Mouse (Mus musculus): ENCODE results near the gene Ccnq.
"Not testable (repeated sequence)": the region's sequence is repeated elsewhere in the genome, so short reads cannot be mapped to it uniquely, and the experiment has no call there.

Ccnq gene

DNA sequence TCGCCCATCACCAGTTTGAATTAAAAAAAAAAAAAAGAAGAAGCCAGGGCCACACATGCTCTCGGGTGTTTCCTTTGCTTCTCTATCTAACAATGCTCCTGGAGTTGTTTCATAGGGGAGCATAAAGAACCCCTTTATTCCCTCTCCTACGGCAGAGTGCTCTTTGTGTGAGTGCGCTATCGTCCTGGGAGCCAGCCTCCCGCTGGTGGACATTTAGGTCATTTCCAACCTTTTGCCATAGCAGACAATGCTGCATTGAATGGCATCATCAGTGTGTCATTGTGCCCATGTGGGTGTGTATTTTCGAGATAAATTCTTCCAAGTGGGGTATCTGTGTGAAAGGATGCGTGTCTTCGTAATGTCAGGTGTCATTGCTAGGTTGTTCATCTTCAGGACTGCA lies 9.6 kb upstream of the Ccnq start:
- DNase-seq = no peak

DNA sequence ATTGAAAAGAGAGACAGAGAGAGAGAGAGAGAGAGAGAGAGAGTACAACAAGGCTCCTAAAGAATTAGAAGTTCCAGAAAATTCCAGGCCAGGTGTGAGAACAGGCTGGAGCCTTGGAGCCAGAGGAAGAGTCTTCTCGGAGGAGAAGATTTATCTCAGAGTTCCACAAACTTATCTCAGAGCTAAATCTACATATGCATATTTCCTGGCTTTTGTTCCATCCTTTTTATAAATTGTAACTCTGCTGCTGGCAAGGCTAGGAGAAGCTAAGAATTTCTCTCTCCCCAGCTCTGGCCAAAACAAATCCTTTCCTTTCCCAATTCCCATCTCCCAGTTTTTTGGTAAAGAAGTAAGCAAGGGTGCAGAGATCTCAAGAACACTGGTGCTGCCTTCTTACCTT lies 3.8 kb upstream of the Ccnq start:
- no peak for DNase-seq

DNA sequence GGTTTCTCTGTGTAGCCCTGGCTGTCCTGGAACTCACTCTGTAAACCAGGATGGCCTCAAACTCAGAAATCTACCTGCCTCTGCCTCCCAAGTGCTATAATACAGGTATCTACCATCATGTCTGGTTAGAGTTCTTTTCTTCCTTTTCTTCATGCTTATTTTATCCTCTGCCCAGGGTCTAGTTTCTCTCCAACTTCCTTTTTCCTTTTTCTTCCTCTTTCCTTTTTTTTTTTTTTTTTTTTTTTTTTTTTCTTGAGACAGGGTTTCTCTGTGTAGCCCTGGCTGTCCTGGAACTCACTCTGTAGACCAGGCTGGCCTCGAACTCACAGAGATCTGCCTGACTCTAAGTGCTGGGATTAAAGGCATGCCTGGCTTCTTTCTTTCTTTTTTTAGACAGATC lies 2.6 kb upstream of the Ccnq start:
- DNase-seq = not testable (repeated sequence)

DNA sequence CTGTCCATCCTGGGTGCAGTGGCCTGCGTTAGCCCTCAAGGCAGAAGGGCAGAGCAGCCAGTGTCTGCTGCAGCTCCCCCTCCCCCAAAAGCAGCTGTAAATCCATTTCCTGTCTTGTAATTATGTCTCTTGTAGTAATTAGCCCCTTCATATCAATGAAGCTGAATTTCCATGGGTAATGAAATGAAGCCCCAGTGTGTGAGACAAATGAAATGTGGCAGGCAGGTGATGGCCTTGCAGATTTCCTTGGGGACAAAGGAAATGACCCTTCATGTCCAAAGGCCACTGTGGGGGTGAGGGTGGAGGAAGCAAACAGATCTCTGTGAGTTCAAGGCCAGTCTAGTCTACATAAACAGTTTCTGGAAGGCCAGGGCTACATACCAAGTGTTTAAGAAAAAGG lies 1.7 kb upstream of the Ccnq start:
- DNase-seq = no peak

DNA sequence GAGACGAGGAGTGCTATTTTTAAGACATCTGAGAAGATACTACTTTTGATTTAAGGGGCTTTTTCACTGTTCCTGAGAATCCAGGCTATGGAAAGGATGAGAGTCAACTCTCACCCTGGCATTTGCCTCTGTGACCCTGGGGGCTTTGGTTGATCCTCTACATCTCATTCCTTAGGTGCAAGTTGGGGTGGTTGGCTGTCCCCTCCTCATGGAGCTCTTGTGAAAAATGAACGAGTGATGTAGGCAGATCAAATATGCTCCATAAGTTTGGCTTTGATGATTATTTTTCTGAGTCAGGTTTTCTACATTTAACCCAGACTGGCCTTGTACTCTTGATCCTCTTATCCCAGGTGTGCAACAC lies 294 bp upstream of the Ccnq start:
- DNase-seq = no peak

DNA sequence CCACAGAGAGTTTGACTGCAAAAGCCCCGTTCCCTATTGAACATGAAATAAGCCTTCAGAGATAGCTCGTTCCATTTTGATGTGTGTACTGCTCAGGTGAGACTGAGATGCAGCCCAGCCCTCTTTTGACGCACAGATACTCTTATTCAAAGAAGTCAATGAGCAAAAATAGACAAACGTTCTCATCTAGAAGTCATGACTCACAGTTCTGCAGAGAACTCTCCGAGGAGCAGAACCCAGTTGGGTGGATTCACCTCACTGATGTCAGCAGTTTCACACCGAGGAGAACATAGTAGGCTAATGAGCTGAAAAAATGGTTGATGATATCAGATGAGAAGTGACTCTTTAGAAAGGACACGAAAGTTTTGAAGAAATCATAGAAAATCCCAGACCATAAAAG lies 5.3 kb downstream of the Ccnq start:
- DNase-seq = no peak

DNA sequence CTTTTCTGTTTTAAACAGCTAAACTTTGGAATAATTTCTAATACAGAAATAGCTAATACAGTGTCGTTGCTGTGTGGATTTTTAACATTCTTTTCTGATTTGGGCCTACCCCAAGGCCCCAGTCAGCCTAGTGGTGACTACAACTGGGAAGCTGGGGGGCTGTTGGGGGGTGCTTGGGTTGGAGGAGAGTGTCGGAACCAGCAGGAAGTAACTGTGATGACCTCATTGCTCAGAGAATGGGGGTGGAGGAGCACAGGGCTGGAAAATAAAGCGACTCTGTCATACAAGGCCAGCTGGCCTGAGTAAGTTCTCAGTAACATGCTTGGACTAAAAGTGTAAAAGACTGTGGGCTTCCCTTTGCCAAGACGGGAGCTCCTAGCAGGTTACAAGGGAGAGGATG lies 6.1 kb downstream of the Ccnq start:
- DNase-seq = no peak

DNA sequence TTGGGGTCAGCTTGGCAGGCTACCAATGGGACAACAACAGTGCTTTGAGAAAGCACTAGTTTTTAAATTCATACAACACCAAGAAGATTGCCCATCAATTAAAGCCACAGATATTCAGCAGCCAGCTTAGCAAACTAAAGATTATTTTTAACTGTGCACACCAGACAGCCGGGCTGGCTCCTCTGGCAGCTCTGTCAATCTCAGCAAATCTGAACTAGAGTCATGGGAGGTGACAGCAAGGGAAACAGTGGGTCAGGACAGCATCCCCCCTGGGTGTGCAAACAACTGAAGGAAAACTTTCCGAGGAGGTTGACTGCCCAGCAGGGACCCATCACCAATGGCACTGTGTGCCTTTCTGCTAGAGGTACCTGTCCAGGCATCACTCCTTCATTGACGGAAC lies 9.1 kb downstream of the Ccnq start:
- DNase-seq = no peak

DNA sequence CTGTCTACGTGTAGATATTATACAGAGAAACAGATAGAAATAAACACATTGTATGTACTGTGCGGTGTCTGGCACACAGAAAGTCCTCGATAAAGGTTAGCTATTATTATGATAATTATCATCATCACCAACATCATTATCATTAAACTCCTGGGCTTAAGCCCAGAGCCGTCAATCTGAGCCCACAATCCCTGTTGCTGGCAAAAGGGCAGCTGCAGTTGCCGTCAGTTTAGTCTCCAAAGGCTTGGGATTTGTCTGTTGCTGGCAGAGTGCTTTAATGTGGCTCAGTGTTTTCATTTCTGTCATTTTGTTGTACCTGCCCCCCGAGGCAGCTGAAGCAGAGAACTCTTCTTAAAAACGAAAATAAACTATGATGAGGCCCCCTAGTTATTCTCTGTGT lies 9.6 kb downstream of the Ccnq start:
- DNase-seq = no peak

DNA sequence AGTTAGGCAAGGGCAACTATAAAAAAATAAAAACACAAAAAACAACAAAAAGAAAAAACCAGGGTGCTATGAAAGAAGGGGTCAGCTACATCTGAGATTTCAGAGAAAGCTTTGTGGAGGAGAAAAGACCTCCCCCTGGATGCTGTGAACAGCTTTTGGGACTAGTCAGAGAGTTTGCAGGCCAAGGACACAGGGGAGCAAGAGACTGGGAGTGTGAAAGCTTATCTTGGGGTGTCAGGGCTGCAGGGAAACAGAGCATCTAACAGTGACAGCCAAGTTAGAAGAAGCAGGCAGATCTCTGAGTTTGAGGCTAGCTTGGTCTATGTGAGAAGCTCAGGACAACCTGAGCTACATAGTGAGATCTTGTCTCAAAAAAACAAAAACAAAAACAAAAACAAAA lies 12.2 kb downstream of the Ccnq start:
- DNase-seq = no peak

DNA sequence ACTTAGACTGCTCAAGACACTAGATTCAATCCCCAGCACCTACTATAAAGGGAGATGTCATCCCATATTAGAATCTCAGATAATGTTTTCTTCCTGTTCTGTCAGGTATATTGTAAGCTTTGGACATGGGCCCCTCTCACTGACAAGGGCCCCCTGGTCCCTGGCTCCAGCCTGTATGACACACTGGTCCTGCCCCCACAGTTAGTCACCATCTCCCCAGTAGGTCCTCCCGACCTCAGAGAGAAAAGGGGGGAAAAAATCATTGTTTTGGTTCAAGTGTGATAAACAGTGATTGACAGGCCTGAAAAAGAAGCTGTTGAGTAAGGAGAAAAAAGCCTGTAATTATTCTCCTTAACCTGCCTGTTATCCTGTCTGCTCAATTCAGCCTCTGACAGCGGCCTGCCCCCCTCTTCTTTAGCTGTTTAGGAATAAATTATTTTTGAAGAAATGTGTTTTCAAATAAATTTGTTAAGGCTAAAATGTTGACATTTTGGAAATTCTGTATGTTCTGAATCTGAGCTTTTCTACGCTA lies 14.6 kb downstream of the Ccnq start:
- DNase-seq = no peak

DNA sequence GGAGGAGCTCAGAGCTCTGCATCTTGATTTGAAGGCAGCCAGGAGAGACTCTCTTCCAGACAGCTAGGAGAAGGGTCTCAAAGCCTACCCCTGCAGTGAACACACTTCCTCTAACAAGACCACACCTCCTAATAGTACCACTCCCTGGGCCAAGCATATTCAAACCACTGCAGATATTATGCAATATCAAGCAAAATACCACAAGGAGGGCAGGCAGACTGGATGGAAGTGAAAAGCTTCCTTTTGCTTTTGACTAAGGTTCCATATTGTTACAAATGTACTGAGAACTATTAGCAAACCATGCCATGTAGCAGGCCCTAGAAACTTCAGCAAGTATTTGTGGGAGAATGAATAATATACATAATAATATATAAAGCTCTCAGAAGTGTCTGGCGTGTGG lies 16.4 kb downstream of the Ccnq start:
- no peak for DNase-seq

DNA sequence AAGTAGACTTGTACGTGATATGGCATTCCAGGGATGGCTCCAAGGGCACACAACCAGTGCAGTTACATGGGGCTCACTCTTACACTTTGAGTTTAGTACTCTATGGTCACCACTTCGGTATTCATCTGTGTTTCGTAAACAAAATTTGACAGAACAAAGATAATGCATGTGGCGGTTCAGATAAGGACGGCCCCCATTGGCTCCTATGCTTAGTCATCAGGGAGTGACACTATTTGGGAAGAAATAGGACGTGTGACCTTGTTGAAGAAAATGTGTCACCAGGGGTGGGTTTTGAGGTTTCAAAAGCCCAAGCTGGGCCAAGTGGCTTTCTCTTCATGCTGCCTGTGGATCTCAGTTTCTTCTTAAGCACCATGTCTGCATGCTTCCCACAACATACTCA lies 18.9 kb downstream of the Ccnq start:
- no peak for DNase-seq

DNA sequence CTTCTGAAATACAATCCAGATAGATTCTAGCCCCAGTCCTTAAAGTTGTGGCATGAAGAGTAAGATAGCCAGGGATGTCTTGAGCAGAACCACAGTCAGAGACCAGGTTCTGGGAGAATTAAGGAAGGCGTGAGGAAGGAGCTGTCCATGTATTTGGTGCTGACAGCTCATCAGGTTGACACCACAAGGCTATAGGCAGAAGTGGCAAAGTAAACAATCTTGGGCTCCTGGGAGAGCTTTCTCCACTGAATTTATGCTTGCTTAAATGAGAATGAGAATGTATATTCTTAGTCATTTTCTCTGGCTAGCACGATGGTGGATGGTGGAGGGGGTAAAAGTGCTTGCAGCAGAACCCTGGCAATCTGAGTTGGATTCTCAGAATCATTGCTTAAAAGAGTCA lies 20.6 kb downstream of the Ccnq start:
- DNase-seq = no peak

DNA sequence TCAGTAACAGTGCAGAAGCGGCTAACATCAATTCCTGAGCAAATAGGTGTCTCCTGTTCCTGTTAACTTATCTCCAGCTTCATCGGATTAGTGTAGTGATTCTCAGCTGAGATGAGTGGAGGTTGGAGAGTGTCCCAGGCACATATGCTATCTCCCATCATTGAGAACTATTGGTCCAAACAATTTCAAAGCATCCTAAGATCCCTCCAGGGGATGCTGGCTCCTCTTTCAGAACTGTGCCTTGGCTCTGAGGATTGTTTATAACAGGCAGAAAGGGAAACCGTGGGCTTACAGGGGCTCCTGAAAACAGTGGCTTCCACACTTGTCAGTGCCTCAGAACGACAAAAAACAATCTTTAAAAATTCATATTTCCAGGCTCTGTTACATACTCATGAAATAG lies 23.5 kb downstream of the Ccnq start:
- DNase-seq = no peak

DNA sequence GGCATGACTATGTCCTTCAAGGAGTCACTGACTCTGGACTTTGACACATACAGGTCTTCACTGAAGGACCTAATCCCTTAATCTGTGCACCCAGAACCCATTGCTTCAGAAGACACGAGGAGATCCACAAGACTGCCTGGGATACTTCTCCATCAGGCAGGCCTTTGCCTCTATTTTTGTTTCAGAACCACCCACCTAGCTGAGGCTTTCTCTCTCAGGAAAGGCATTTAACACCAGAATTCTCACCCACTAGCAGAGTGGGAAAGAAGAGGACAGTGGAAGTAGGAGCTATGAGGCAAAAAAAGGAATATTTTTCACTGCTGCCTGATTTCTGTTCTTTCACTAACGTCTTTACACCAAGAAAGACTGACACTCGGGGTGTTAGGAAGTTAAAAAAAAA lies 25.2 kb downstream of the Ccnq start:
- DNase-seq = no peak

DNA sequence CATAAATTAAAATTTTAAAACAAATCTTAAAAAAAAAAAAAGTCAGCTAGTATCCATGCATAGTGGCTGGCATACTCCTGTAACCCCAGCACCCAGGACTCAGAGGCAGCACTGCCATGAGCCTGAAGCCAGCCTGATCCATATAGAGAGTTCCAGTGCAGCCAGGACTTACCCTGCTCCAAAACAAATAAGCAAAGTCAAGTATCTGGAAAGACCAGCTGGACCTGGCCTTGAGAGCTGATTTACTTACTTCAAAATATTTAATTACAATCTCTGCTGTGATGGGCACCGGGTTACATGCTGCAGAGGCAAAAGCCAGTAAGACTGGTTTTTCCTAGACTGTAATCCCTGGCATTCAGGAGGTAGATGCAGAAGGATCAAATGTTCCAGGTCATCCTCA lies 26.7 kb downstream of the Ccnq start:
- DNase-seq = no peak

DNA sequence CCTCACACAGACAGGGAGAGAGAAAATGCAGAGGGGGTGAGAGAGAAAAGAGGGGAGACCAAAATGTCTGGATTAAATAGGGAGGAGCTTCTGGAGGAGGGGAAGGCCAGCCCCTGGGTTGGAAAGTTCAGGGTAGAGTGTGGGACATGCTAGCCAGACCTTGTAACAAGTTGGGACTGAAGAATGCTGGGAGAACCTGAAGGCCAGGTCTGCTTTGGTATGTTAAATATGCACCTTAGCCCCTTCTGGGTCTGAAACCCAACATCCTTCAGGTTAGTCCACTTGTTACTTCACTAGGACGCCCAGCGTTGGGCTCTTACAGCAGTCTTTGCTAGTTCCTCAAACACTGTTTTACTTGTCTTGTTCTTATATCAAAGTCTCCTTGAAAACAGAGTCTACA lies 30.1 kb downstream of the Ccnq start:
- no peak for DNase-seq

DNA sequence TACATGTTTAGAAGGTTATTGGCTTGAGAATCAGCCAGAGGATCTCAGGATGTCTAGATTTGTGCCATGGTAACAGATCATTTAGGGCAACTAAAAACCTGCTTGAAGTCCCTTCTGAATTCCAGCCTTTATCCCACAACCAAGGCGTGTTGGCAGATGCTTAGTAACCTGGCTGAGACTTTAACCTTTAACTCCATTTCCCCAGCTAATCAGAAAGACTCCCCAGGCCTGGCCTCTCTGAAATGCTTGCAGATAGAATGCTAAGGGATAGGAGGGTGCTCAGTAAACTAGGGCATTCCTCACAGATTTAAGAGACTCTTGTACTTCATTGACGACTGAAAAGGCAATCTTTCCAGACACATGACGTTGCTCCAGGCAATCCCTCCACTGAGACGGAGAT lies 33.9 kb downstream of the Ccnq start:
- DNase-seq = no peak

DNA sequence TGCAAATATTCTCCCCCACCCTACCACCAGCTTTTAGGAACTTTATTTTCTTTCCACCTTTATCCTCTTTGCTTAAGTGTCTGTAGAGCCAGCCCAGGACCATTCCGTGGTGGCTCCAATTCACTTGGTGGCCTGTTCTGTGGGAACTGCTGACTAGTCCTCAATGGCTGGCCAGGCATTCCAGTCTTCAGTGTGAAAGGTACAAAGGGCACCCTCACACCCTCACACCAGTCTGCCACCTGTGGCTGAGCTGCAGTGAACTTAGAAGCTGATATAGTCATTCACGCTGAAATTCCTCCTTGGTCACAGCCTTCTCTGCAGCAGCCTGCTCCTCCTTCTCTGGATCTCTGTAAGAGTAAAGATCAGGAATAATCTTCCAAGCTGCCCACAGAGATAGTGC lies 42.9 kb downstream of the Ccnq start:
- no peak for DNase-seq

DNA sequence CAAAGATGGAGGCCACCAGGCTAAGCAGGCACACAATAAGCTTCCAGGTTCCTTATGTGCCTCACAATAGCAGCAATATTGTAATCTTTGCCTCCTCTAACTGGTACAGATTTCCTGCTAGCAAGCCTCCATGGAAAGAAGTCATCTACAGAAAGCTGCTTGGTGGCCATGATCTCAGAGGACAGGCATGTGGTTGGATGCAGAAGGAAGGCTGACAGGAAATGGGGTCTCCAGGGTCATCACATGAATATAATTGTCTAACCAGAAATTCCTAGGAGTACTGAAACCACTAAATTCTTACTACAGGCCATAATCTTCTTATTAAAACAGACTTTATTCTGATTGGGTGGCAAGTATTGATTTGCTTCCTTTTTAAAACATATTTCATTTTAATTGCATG lies 45.5 kb downstream of the Ccnq start:
- DNase-seq = no peak

DNA sequence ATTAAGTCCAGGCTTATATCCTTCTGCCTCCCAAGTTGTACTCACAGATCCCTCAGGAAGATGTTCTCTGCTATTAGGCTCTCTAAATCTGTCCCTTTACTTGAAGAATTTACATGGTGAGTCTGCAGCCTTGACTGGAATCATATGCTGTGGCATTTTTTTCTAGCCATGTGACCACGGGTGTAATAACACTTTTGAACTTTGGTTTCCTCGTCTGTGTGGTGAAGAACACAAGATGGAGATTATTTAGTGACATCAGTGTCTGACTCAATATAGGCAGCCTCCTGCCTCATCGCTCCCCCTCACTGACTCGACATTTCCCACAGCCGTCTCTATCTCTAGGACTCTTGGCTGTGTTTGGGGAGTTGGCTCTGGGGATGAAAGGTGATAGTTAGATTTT lies 48.4 kb downstream of the Ccnq start:
- no peak for DNase-seq

DNA sequence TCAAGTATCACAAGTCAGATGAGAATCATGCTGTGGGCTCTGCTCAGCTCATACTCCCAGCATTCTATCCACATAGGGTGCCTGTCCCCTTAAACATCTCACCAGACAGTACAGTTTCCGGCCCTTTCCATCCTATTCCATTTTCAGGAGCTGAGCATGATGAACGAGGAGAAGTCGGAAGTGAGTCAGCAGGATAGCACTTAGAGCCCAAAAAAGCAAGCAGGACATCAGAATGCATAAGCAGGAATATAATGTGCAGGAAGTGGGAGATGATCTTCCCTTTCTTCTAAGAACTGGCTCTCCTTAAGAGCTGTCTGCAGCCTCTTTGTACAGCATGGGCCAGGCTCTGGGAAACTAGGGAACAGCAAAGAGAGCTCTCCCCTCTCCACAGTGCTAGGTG lies 49.2 kb downstream of the Ccnq start:
- no peak for DNase-seq
